Mouse (Mus musculus) forelimb bud, embryonic 11.5 days (tissue): ENCODE data around the gene Rgmb.

Experiments
- DNase-seq: peaks from one replicate; pipeline ENCODE4 v3.0.0-alpha.2; 2012; ENCODE audit warnings: low read depth, low spot score

Rgmb gene

GRCm38 (mm10) chr17:15822376-15822775 is 8.5 kb downstream of the Rgmb start:
- no peak for DNase-seq

GRCm38 (mm10) chr17:15821706-15822105 is 9.1 kb downstream of the Rgmb start:
- no peak for DNase-seq

GRCm38 (mm10) chr17:15820761-15821160 is 10.1 kb downstream of the Rgmb start:
- no peak for DNase-seq

- no peak for DNase-seq
Observed at GRCm38 (mm10) chr17:15820146-15820545, 10.7 kb downstream of the Rgmb start.

GRCm38 (mm10) chr17:15818372-15818771 is 12.5 kb downstream of the Rgmb start:
- no peak for DNase-seq

- DNase-seq, result no peak
Observed at GRCm38 (mm10) chr17:15817634-15818033, 13.2 kb downstream of the Rgmb start.

GRCm38 (mm10) chr17:15817096-15817450 is 13.8 kb downstream of the Rgmb start:
- no peak for DNase-seq

- no peak for DNase-seq
Observed at GRCm38 (mm10) chr17:15816379-15817095, 14.3 kb downstream of the Rgmb start.

- no peak for DNase-seq
Observed at GRCm38 (mm10) chr17:15815312-15816018, 15.4 kb downstream of the Rgmb start.

GRCm38 (mm10) chr17:15813658-15814212 is 17.1 kb downstream of the Rgmb start:
- DNase-seq, result no peak

- no peak for DNase-seq
Observed at GRCm38 (mm10) chr17:15812136-15812778, 18.6 kb downstream of the Rgmb start.

GRCm38 (mm10) chr17:15809949-15810348 is 20.9 kb downstream of the Rgmb start:
- DNase-seq, result no peak

GRCm38 (mm10) chr17:15808468-15809374 is 22.1 kb downstream of the Rgmb start:
- peak; percentile 91 for DNase-seq

GRCm38 (mm10) chr17:15808015-15808414 is 22.8 kb downstream of the Rgmb start:
- DNase-seq, result no peak

- no peak for DNase-seq
Observed at GRCm38 (mm10) chr17:15807295-15807984, 23.4 kb downstream of the Rgmb start.

GRCm38 (mm10) chr17:15804008-15804812 is 26.6 kb downstream of the Rgmb start:
- peak; percentile 36 for DNase-seq

GRCm38 (mm10) chr17:15799195-15799793 is 31.5 kb downstream of the Rgmb start:
- no peak for DNase-seq

- DNase-seq, result no peak
Observed at GRCm38 (mm10) chr17:15790716-15791115, 40.1 kb downstream of the Rgmb start.

GRCm38 (mm10) chr17:15787036-15787435 is 43.8 kb downstream of the Rgmb start:
- peak; percentile 46 for DNase-seq
